Mouse (Mus musculus): ENCODE data around the gene Mipol1. TPM values are rescaled to one million over a fixed set of nuclear protein-coding genes. Genes with fewer than 3 reads are reported as not detected.
"Not testable (repeated sequence)": the region's sequence is repeated elsewhere in the genome, so short reads cannot be mapped to it uniquely, and the experiment has no call there.

The Mipol1 gene
- polyA plus RNA-seq, 1 experiment from 2014 or later = 3.8 TPM

DNA sequence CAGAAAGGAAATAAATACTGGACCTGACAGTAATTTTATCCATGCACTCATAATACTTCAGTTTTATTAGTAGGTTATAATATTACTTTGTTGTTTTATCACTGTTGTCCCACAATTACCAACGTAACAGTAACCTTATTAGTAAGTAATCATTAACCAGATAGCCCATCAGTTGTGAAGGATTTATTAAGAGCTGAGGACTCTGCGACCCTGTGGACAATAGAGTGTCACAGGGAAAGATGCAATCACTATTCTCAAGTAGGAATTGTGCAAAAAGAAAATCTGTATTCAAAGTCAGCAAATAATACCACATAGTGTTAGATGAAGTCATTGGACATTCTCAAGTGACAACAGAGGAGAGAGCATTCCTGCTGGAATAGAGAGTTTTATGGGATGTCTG lies 198.5 kb downstream of the Mipol1 start:
- no peaks in the 10 kb centered on the region for H3K4me1 ChIP-seq (ENCODE audit: control insufficient read depth, insufficient read depth, low read length)
- H3K27me3 ChIP-seq (ENCODE audit: control insufficient read depth, insufficient read depth, low read depth, low read length) = no peaks in the 10 kb centered on the region
- no peak overlapping the region for H3K27ac ChIP-seq (ENCODE audit: low read length)
- no peak overlapping the region for H3K4me3 ChIP-seq (ENCODE audit: low read depth, low read length)
- H3K4me2 ChIP-seq (ENCODE audit: low read length) = no peak overlapping the region
- 77% methylated on average over 2 of the region's 2 CpGs for WGBS
- H3K9ac ChIP-seq (ENCODE audit: low read depth, low read length) = no peak overlapping the region
- H3K36me3 ChIP-seq (ENCODE audit: control insufficient read depth, insufficient read depth, low read length) = no peaks in the 10 kb centered on the region
- no peaks in the 10 kb centered on the region for H3K9me3 ChIP-seq (replicated peaks; ENCODE audit: control insufficient read depth, low read length, poor library complexity, severe bottlenecking)
- no peak for ATAC-seq

DNA sequence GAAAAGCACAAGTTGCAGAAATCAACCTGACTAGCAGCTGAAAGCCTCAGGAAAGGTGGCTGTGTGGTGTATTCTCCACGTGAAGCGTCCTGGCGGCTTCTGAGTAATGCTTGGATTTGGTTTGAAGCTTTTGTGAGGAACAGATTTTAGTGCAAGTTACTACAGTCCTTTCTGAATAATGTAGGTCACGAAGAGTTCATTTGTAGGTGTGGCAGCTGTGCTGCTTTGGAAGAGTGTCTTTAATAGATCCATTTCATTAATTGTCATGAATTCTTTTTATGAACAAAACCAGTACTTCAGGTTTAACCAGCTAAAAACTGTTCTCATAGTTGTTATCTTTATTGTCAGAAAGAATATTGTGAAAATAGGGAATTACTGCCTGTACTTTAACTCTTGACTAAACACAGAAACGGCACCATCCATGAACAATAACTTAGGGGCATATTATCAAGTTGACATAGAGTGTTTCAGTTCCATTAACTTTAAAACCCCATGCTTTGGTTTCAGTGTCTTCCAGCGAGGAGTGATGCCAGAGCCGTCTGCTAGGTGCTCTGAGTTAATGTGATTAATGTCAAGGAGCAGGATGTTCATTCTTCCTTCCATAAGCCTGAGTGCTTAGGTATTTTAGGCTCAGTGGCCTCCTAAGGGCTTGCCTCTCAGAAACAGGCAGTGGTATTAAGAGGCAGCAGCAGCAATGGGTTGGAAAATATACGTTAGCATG lies 206.9 kb downstream of the Mipol1 start:
- not testable (repeated sequence) for ATAC-seq; H3K9me3 ChIP-seq (replicated peaks; ENCODE audit: control insufficient read depth, low read length, poor library complexity, severe bottlenecking); H3K27me3 ChIP-seq (ENCODE audit: control insufficient read depth, insufficient read depth, low read depth, low read length); H3K4me1 ChIP-seq (ENCODE audit: control insufficient read depth, insufficient read depth, low read length); H3K36me3 ChIP-seq (ENCODE audit: control insufficient read depth, insufficient read depth, low read length); H3K4me2 ChIP-seq (ENCODE audit: low read length); H3K9ac ChIP-seq (ENCODE audit: low read depth, low read length); H3K27ac ChIP-seq (ENCODE audit: low read length); H3K4me3 ChIP-seq (ENCODE audit: low read depth, low read length)
- whole genome bisulfite sequencing = 55% methylated on average over 8 of the region's 8 CpGs

DNA sequence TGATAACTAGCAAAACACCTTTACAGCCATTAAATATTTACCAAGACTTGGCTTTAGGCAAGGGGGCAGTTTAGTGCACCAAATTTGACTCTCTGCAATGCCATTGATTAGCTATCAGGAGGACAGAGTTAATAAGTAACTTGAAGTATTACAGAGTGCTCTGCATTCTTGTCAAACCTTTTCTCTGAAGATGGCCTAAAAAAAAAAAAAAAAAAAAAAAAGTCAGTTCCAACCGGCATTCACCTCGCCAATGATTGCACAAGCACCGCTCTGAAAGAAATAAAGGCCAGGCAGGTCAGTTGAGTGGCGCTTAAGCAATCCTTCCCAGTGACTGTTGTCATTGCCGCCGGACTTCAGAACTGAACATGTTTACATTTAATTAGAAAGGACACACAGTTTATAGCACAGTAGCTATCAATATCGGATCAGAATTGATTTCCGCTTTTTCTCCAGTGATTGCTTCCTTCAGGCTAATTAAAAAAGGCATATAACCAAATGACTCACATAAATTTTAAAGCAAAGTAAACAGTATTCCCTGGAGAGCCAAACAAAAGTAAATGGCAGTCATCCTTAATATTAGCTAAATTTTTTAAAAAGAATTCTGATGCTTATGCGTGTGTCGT lies 214.2 kb downstream of the Mipol1 start:
- no peaks in the 10 kb centered on the region for H3K27me3 ChIP-seq (ENCODE audit: control insufficient read depth, insufficient read depth, low read depth, low read length)
- H3K9ac ChIP-seq (ENCODE audit: low read depth, low read length) = no peak overlapping the region
- H3K4me1 ChIP-seq (ENCODE audit: control insufficient read depth, insufficient read depth, low read length) = no peaks in the 10 kb centered on the region
- no peaks in the 10 kb centered on the region for H3K9me3 ChIP-seq (replicated peaks; ENCODE audit: control insufficient read depth, low read length, poor library complexity, severe bottlenecking)
- H3K4me2 ChIP-seq (ENCODE audit: low read length) = no peak overlapping the region
- H3K27ac ChIP-seq (ENCODE audit: low read length) = no peak overlapping the region
- no peaks in the 10 kb centered on the region for H3K36me3 ChIP-seq (ENCODE audit: control insufficient read depth, insufficient read depth, low read length)
- 46% methylated on average over 10 of the region's 10 CpGs for WGBS
- no peak for ATAC-seq
- H3K4me3 ChIP-seq (ENCODE audit: low read depth, low read length) = no peak overlapping the region

DNA sequence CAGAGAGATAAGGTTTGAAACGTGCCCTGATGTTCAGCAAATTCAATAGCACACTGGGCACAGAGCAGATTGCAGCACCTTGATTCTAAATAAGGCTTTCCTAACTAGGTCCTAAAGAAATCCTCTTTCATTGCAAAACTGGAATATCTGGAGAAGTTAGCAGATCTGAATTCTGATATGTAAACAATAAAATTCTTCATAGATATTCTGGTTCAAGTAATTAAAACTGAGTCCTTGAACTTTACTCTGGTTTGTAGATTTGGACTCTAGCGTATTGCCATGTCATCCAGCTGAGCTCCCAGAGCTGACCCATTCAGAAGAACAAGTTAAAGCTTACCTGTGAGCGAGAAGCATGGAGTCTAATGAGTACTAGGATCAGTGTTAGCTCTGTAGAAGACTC lies 217.1 kb downstream of the Mipol1 start:
- no peak overlapping the region for H3K4me2 ChIP-seq (ENCODE audit: low read length)
- 78% methylated on average over 3 of the region's 3 CpGs for WGBS
- no peaks in the 10 kb centered on the region for H3K4me1 ChIP-seq (ENCODE audit: control insufficient read depth, insufficient read depth, low read length)
- ATAC-seq = no peak
- no peak overlapping the region for H3K9ac ChIP-seq (ENCODE audit: low read depth, low read length)
- H3K4me3 ChIP-seq (ENCODE audit: low read depth, low read length) = no peak overlapping the region
- no peaks in the 10 kb centered on the region for H3K9me3 ChIP-seq (replicated peaks; ENCODE audit: control insufficient read depth, low read length, poor library complexity, severe bottlenecking)
- no peak overlapping the region for H3K27ac ChIP-seq (ENCODE audit: low read length)
- no peaks in the 10 kb centered on the region for H3K36me3 ChIP-seq (ENCODE audit: control insufficient read depth, insufficient read depth, low read length)
- no peaks in the 10 kb centered on the region for H3K27me3 ChIP-seq (ENCODE audit: control insufficient read depth, insufficient read depth, low read depth, low read length)

DNA sequence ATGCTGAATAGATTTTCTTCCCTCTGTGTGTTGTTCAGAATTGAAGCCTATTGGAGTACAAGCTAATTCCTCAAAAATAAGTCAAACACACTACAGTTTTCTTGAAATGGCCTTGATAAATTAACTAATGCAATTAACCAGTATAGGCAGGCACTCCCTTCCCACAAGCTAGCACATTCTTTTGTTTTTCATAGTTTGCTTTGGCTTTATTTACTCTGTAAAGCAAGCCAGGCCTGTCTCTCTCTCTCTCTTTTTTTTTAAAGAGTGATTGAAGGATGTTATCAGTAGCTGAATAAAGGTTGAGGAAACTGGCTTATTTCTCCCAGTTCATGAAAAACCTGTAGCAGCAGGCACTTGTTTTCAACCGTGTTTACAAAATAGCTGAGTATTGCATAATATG lies 219.1 kb downstream of the Mipol1 start:
- no peak for ATAC-seq
- Histone ChIP-seq H3K9ac (ENCODE audit: low read depth, low read length) (no peak overlapping the region), H3K27ac (ENCODE audit: low read length) (no peak overlapping the region), H3K36me3 (ENCODE audit: control insufficient read depth, insufficient read depth, low read length) (no peaks in the 10 kb centered on the region), H3K4me2 (ENCODE audit: low read length) (no peak overlapping the region), H3K9me3 (replicated peaks; ENCODE audit: control insufficient read depth, low read length, poor library complexity, severe bottlenecking) (no peaks in the 10 kb centered on the region), H3K4me1 (ENCODE audit: control insufficient read depth, insufficient read depth, low read length) (no peaks in the 10 kb centered on the region), H3K4me3 (ENCODE audit: low read depth, low read length) (no peak overlapping the region), H3K27me3 (ENCODE audit: control insufficient read depth, insufficient read depth, low read depth, low read length) (no peaks in the 10 kb centered on the region)
- WGBS = 73% methylated on average over 1 of the region's 1 CpGs

DNA sequence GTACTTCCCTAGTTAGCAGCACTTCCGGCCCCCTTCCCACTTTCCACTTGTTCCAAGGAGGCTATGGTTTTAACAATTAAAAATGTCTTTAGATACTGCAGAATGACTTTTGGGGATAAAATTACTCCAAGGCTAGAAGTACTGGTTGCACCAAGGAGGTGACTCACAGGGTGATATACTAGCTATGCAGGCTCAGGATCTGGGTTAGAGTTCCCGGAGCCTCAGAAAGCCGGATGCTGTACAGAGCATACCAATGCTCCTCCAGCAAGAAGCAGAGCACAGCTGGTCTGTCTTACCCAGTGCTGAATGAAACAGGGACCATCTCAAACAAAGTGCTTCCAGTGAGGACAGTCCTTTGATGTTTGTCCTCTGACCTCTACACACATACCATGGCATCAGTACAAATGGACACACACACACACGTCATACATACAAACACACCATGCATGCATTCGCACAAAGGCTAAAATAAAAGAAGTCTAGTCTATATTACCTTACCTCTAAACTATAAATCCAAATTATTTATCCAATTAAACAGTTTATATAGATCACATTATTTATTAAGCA lies 219.9 kb downstream of the Mipol1 start:
- ATAC-seq = no peak
- WGBS = 87% methylated on average over 5 of the region's 5 CpGs

DNA sequence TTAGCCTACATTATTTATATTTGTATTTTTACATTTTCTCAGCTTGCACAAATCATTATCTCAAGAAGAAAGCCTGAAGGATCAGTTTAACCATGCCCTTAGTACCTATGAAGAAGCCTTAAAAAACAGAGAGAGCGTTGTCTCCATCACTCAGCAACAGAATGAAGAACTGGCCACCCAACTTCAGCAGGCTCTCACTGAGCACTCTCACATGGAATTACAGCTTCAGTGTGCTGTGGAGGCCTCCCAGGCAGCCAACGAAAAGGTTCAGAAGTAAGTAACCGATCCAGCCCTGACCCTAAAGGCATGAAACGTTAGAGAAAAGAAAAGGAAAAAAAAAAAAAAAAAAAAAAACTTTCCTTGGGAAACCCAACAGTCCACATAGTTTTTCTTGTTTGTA lies 226.7 kb downstream of the Mipol1 start:
- Histone ChIP-seq H3K36me3 (ENCODE audit: control insufficient read depth, insufficient read depth, low read length) (no peaks in the 10 kb centered on the region), H3K4me3 (ENCODE audit: low read depth, low read length) (no peak overlapping the region), H3K4me1 (ENCODE audit: control insufficient read depth, insufficient read depth, low read length) (no peaks in the 10 kb centered on the region), H3K9me3 (replicated peaks; ENCODE audit: control insufficient read depth, low read length, poor library complexity, severe bottlenecking) (no peaks in the 10 kb centered on the region), H3K9ac (ENCODE audit: low read depth, low read length) (no peak overlapping the region), H3K27me3 (ENCODE audit: control insufficient read depth, insufficient read depth, low read depth, low read length) (no peaks in the 10 kb centered on the region), H3K4me2 (ENCODE audit: low read length) (no peak overlapping the region), H3K27ac (ENCODE audit: low read length) (no peak overlapping the region)
- WGBS = 31% methylated on average over 4 of the region's 4 CpGs
- no peak for ATAC-seq

More for the DNA sequence above, 219.9 kb downstream of the Mipol1 start:
- Histone ChIP-seq H3K36me3 (ENCODE audit: control insufficient read depth, insufficient read depth, low read length) (no peaks in the 10 kb centered on the region), H3K9ac (ENCODE audit: low read depth, low read length) (no peak overlapping the region), H3K9me3 (replicated peaks; ENCODE audit: control insufficient read depth, low read length, poor library complexity, severe bottlenecking) (no peaks in the 10 kb centered on the region), H3K4me2 (ENCODE audit: low read length) (no peak overlapping the region), H3K4me3 (ENCODE audit: low read depth, low read length) (no peak overlapping the region), H3K27ac (ENCODE audit: low read length) (no peak overlapping the region), H3K27me3 (ENCODE audit: control insufficient read depth, insufficient read depth, low read depth, low read length) (no peaks in the 10 kb centered on the region), H3K4me1 (ENCODE audit: control insufficient read depth, insufficient read depth, low read length) (no peaks in the 10 kb centered on the region)

DNA sequence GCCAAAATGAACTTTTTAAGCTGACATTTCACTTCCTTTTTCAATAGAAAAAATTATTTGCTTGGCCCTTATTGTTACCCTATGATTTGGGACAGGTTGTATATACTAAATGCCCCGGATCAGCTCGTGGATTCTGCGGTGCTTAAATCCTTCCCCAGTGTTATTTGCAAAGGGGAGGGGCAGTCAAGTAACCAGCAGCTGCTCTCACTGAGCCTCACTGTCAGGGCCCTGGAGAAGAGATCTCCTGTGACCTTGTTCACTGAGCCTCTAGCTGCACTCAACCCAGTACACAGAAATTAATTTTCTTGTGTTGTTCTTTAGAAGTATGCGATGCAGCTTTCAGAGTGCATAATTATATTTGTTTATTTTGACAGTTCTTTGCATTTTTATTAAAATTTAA lies 227.1 kb downstream of the Mipol1 start:
- H3K27ac ChIP-seq (ENCODE audit: low read length) = no peak overlapping the region
- H3K36me3 ChIP-seq (ENCODE audit: control insufficient read depth, insufficient read depth, low read length) = no peaks in the 10 kb centered on the region
- H3K4me1 ChIP-seq (ENCODE audit: control insufficient read depth, insufficient read depth, low read length) = no peaks in the 10 kb centered on the region
- no peak overlapping the region for H3K4me2 ChIP-seq (ENCODE audit: low read length)
- WGBS = 26% methylated on average over 4 of the region's 4 CpGs
- no peak for ATAC-seq
- H3K9ac ChIP-seq (ENCODE audit: low read depth, low read length) = no peak overlapping the region
- no peaks in the 10 kb centered on the region for H3K27me3 ChIP-seq (ENCODE audit: control insufficient read depth, insufficient read depth, low read depth, low read length)
- H3K9me3 ChIP-seq (replicated peaks; ENCODE audit: control insufficient read depth, low read length, poor library complexity, severe bottlenecking) = no peaks in the 10 kb centered on the region
- no peak overlapping the region for H3K4me3 ChIP-seq (ENCODE audit: low read depth, low read length)

DNA sequence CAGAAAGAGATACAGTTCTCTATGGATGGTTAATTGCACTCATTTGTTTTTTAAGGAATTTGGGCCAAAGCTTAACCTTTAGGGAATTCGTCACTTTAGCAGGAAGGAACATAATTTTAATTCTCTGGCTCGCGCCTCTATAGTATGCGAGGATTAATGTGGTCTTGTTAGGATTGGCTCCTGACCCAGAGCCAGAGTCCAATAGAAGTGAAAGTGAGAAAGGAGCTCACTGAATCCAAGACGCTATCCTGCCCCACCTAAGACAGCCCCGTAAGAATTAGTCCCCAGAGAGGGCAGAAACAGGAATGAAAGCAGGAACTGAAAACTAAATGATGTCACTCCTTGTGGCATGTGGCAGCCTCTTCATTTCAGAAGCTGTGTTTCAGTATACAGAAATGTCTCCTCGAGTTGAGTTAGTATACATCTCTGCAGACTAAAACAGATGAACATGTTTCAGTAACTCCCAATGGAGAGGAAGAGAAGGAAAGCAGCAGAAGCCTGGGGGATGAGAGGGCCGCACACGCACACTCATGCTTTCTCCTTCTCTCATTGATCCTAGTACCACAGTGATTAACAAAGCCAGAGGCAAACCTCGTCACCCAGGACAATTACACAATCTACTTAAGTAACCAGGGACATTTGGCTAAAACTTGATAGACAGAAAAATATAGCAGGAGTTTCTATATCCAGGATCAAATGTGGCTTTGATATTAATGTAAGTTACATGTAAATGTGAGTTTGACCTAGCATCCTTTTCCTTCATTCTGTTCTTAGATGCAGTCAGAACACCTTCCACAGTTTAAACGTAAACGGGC lies 234.5 kb downstream of the Mipol1 start:
- WGBS = 77% methylated on average over 12 of the region's 12 CpGs
- Histone ChIP-seq H3K4me1 (ENCODE audit: control insufficient read depth, insufficient read depth, low read length) (no peaks in the 10 kb centered on the region), H3K4me3 (ENCODE audit: low read depth, low read length) (no peak overlapping the region), H3K4me2 (ENCODE audit: low read length) (no peak overlapping the region), H3K9me3 (replicated peaks; ENCODE audit: control insufficient read depth, low read length, poor library complexity, severe bottlenecking) (no peaks in the 10 kb centered on the region), H3K9ac (ENCODE audit: low read depth, low read length) (no peak overlapping the region), H3K27me3 (ENCODE audit: control insufficient read depth, insufficient read depth, low read depth, low read length) (no peaks in the 10 kb centered on the region), H3K36me3 (ENCODE audit: control insufficient read depth, insufficient read depth, low read length) (no peaks in the 10 kb centered on the region), H3K27ac (ENCODE audit: low read length) (no peak overlapping the region)
- no peak for ATAC-seq

All from midbrain, embryonic 16.5 days (tissue).